Mouse (Mus musculus) liver, adult 2 months (tissue): ENCODE measurements around the gene Cd247.

Experiments used
- CTCF ChIP-seq: fragments of 200-500 bp; IDR thresholded peaks from 2 replicates; pipeline ENCODE4 v1.5.1; 2011; ENCODE audit warnings: low read depth, low read length, control low read depth
- POLR2A ChIP-seq: fragments of 200-500 bp; IDR thresholded peaks from 2 replicates; pipeline ENCODE4 v1.6.1; 2011; ENCODE audit warnings: low read length, control low read depth; ENCODE audit not compliant: insufficient read depth; ENCODE audit errors: extremely low read depth

DNA sequence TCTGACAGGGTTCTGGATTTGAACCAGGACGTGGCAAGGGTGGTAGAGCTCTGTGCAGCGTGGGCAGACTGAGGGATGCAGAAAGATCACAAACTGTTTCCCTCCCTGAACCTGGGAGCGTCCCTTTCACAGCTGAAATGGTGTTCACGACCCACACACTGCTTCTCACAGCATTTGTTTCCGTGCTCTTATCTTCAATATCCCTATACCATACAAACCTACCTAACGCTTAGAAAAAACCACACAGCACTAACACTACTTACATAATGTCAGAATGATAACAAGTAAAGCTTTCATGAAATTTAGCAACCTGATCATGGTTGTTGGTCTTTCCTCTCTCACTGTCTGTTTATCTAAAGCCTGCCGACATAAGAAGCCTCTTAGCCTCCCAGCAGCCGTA lies 80.2 kb downstream of the Cd247 start:
- no peak for TF ChIP-seq CTCF
- no peak for TF ChIP-seq POLR2A
